Mouse (Mus musculus) kidney, adult 18-20 months (tissue): ENCODE measurements around the gene Rita1.

Experiments
- DNase-seq: peaks from one replicate; pipeline ENCODE4 v3.0.0; 2021

Rita1 gene

DNA sequence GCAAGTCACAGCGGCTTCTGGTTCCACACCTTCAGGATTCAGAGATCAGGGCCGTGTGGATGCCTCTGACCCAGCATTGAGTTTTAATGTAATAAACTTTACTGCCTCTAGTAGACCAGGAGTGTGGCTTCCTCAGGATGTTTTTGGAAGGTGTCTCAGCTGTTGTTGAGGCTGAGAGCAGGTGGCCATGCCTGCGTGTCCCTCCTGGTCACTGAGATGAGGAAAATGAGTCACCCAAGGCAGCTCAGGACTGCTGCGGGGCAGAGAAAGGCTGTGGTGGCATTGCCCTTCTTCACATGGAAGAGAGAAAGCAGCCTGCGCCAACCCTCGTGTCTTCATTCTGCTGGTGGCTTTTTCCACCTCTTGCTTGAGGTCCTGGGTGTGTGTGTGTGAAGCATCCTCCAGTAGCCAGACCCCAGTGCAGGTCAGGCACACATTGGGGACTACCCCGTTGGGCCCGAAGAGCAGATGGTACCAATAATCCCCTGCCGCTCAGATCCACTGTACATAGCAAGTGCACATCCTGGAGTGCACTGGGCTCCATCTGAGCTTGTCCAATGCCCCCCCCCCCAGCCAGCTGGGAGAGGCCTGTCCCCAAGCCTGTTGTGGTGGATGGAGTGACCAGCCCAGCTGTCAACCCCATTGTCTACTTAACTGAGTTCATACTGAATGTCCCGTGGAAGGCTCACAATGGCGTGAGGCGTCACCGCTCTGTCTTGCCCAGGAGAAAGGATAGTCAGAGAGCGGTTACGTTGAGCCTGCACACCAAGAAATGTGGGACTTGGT lies 15.3 kb upstream of the Rita1 start:
- no peak for DNase-seq

DNA sequence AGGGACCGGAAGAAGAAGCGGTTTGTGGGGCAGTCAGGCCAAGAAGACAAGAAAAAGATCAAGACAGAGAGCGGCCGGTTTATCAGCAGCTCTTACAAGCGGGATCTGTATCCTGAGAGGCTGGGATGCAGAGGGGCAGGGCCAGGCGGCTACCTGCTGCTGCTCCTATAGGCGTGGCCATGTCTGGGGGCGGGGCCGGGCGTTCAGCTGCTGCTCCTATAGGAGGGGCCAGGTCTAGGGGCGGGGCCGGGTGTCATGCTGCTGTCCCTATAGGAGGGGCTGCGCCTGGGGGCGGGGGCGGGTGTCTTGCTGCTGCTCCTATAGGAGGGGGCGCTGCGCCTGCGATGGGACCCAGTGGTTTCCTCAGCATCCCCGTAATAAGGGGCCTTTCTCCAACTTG lies 14.0 kb upstream of the Rita1 start:
- DNase-seq, result no peak

GRCm38 (mm10) chr5:120624427-120624826 lies 12.0 kb upstream of the Rita1 start:
- no peak for DNase-seq

DNA sequence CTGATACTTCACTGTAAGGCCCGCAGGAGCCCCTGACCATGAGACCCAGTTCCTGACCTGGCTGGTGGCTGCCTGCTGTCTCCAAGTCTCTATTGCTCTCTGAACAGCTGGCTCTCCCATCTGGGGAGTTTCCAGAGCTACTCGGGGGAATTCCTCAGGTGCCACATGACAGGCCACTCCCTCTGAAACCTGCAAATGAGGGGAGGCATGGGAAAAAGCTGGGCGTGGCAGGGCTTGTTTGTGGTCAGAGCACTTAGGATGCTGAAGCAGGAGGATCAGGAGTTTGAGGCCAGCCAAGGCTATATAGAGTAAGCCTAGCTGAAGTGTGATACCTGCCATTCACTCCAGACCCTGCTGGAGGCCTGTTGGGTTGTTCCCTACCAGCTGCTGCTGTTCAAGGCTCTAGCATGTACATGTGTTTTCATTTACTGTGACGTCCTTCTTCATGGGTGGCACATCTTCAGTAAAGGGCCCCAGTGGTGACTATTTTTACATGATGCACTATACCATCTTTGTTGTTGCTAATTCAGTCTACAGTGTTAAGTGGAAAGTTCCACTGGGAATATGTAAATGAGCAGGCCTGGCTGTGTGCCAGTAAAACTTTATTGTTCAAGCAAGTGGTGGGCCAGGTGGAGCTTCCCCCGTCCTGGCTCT lies 9.9 kb upstream of the Rita1 start:
- no peak for DNase-seq

DNA sequence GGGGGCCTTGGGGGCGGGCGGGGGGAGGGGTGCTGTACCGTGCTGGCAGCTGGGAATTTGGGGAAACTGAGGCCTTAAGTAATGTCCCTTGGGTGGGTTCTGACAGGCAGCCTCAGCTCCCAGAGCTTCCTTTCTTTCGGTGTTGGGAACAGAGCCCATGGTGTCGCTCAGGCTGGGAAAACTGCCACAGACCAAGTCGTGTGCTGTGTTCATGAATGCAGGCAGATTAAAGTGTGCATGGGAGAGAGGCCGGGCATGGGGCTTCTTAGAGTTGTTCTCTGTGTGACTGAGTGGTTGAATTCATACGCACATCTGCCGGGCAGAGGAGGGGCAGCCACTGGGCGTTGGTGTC lies 9.4 kb upstream of the Rita1 start:
- no peak for DNase-seq

DNA sequence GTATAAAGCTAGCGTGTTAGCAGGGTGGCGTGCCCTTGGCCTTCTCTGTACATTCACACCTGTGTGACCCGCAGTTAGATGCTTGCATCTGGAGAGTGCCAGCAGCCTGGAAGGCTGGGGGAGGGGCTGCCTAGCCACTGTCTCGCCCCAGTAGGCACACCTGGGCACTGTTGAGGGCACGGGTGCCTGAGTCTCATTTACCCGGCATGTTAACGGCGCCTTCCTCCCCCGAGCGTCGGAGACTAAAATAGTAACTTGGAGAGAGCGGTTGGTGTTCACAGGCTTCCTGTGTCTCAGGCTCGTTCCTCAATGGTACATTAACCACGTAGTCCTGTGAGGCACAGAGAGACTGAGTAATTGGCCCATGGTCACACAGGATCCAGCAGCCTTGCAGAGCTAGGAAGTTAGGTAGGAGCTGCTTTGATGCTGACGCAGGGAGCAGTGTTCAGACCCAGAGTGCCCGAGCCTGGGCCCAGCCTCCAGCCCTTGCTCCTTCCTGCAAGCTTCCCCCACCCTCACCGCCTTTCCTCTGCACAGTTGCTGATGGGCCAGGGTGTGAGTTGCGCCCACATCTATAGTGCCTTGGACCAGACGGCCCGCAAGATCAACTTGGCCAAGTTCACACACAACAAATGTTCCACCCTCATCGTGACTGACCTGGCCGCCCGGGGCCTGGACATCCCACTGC lies 8.8 kb upstream of the Rita1 start:
- peak; percentile 66 for DNase-seq

- DNase-seq, result peak; percentile 85
Observed at GRCm38 (mm10) chr5:120620375-120621077, 8.1 kb upstream of the Rita1 start.

- DNase-seq, result peak; percentile 64
Observed at GRCm38 (mm10) chr5:120619201-120619600, 6.8 kb upstream of the Rita1 start.

DNA sequence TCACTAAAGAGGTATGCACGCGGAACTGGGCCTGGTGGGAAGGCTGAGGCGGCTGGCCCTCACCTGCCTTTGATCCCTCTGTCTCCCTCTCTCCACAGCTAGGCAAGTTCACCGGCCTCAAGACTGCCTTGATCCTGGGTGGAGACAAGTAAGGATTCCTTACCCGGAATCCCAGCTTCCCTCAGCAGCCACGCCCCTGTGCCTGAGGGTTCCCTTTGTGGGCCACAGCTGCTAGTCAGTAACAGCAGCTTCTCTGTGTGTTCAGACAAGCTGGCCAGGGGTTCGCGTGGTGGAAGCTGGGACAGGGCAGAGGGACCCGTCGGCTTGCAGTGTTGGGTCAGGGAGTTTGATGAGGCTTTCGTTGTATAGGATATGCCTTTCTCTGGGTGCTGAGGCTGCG lies 6.4 kb upstream of the Rita1 start:
- no peak for DNase-seq

DNA sequence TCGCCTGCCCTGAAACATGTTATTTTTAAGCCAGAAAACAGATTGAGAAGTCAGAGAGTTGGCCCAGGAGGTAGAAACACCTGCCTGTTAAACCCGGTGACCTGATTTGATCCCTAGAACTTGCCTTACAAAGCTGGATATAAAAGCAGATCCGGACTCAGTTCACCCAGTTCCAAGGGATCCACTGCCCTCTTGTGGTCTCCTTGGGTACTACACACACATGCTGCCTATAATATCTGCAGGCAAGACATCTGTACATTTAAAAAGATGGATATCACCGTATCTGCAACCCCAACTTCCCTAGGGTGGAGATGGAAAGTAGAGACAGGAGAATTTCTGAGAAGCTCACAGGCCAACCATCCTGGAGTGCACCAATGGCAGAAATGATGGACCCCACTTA lies 3.5 kb upstream of the Rita1 start:
- DNase-seq, result no peak

GRCm38 (mm10) chr5:120612822-120613604 lies 624 bp upstream of the Rita1 start:
- peak; percentile 100 for DNase-seq

DNA sequence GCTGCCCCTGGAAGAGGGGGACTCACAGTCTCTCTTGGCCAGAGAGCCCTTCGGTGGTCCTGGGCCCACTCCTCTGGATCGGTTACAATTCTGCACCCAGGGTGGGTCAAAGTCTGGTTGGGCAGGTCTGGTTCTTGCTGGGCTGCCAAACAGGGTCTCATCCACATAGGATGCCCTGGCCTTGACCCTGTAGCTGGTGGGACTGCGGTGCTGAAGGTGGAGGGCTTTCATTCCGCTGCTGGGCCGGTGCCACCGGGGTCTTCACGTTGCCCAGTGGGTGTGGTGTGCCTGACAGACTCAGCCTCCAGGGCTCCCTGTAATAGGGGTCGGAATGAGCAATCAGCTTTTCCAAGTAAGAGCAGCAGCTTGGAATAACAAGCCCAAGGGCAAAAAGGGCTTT lies 973 bp downstream of the Rita1 start:
- no peak for DNase-seq

DNA sequence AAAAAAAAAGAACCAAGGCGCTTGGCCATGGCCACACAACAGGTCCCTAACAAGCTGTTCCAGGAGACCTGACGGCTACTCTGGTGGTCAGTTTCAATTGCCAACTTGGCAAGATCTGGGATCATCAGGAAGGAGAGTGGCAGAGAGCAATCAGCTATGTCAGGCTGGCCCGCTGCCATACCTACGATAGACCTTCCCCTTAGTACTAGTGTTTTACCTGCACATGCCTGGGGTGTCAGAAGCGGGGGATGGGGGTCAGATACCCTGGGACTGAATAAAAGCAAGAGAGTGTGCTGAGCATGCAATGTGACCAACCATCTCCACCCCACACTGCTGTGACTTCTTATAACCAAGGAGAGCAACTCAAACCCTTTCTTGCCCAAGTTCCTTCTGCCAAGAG lies 1.5 kb downstream of the Rita1 start:
- DNase-seq, result peak; percentile 27

DNA sequence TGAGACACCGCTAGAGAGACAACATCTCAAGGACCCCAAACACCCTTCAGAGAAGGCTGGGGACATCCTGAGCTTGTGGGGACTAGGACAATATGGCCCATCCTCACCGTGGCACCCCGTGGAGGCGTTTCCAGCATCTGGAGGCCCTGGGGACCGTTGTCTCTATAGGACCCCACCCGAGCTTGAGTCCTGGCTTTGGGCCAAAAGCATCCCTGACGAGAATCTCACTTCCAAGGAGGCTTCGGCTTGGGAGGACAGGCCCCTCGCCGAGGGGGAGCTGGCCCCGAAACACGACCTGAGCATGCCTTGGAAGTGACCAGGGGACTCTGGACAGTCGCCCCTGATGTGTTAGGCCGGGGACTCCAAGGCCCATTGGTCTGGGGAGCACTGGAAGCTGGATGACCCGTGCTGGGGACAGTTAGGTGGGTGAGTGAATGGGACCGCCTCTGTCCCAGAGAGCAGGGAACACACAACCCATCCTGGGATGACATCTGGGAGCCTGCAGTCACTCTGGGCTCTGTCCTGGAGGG lies 3.1 kb downstream of the Rita1 start:
- no peak for DNase-seq

GRCm38 (mm10) chr5:120607335-120607734 lies 5.1 kb downstream of the Rita1 start:
- no peak for DNase-seq

GRCm38 (mm10) chr5:120606590-120607200 lies 5.7 kb downstream of the Rita1 start:
- DNase-seq, result no peak

- DNase-seq, result peak; percentile 84
Observed at GRCm38 (mm10) chr5:120605688-120606087, 6.7 kb downstream of the Rita1 start.

DNA sequence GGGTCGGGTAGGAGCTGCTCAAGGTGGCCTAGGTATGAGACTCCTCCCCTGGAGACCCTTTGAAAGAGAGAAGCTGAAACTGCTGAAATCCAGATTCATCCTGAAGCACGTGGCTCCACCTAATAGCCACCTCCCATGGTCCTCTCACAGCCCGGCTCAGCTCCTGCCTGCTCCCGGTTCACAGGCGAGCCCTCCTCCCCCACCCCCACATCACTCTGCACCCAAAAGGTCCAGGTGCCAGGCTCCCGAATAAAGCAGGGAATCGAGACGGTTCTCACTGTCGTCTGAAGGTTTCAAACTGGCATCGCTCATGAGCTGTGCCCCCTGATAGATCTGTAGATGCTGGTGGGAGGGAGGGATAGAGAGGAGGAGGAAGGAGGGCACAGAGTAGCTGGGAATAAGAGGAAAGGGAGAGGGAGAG lies 7.1 kb downstream of the Rita1 start:
- no peak for DNase-seq

DNA sequence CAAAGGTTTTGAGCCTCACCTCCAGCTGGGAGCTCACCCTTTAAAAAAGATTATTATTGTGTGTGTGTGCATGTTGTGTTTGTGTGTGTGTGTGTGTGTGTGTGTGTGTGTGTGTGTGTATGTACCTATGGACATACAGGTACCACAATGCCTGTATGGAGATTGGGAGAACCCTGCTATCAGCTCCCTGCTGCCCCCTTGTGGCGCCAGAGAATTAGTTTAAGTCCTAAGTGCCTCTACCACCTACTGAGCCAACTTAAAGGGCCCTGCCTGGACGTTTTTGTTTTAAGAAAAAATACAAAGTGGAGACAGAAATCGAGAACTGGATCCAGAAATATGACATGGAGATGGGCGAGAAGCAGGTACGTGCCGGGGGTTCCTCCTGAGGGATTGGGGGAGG lies 7.5 kb downstream of the Rita1 start:
- DNase-seq, result peak; percentile 90

DNA sequence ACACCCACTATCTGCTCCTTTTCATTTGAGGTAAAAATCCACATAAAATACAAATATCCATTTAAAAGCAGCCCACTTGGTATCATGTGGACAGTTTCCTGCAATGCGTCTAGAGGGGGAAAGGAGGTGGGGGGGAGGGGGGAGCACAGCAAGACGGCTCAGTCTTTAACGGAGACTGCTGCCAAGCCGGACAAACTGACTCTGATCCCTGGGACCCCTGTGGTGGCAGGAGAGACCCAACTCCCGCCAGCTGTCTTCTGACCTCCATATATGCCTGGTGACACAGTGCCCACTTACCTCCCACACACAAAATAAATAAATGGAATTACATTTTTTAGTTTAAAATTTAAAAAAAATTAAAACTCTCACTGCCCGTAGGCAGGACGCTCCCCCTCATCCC lies 8.9 kb downstream of the Rita1 start:
- no peak for DNase-seq

DNA sequence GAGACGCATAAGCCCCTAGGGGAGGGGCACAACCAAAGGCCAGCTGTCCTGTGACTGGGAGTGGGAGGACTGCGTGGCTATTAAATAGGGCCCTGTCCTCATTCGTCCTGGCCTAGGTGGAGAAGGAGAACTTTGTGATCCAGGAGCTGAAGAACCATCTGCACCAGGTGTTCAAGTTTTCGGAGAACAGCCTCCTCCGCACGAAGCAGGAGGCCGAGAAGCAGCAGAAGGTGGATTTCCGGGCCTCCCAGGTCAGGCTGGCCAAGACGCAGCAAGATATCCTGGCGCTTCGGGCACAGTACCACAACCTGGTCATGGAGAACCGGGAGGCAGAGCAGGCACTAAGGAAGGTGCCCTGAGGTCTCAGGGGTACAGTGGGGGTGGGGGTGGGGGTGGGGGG lies 10.2 kb downstream of the Rita1 start:
- DNase-seq, result no peak
